ENCODE assay signal across 8 mouse cellular contexts in genomic region chr1:105993601-105994209, GRCm38 (mm10). TPM values are rescaled to one million over a fixed set of nuclear protein-coding genes. Genes with fewer than 3 reads are reported as not detected.
DNase-seq lines count a peak whose midpoint lies in the region; ATAC-seq and TF ChIP-seq lines count a peak whose summit lies in the region.

No protein-coding gene starts in this region.

- H3K36me3 ChIP-seq in CH12.LX (replicated peaks in 1 of 2; ENCODE audit: control insufficient read depth in 1 of 2, insufficient read depth in 1 of 2, low read length in 1 of 2): peaks cover 0 to 8% of the 10 kb centered on the region in 2 experiments
- no peaks in the 10 kb centered on the region for H3K36me3 ChIP-seq in forebrain, embryonic 12.5 days (replicated peaks)
- no peaks in the 10 kb centered on the region for H3K36me3 ChIP-seq in heart, postnatal 0 days (replicated peaks; ENCODE audit: control insufficient read depth, insufficient read depth, low read length)
- no peaks in the 10 kb centered on the region for H3K36me3 ChIP-seq in liver, embryonic 16.5 days (ENCODE audit: control insufficient read depth, insufficient read depth)
- H3K36me3 ChIP-seq in neural tube, embryonic 12.5 days: no peaks in the 10 kb centered on the region
- no peaks in the 10 kb centered on the region for H3K36me3 ChIP-seq in stomach, postnatal 0 days (ENCODE audit: control insufficient read depth, insufficient read depth, low read length)

- peak; percentile 74 for ATAC-seq in forebrain, embryonic 12.5 days (ENCODE audit: low FRiP score)
- peak; percentile 59 for ATAC-seq in heart, postnatal 0 days (ENCODE audit: insufficient read depth, low read depth)
- peak; percentile 58 for ATAC-seq in liver, embryonic 16.5 days (ENCODE audit: low read depth)
- ATAC-seq in neural tube, embryonic 12.5 days (ENCODE audit: low FRiP score, low read depth): peak; percentile 62
- ATAC-seq in stomach, postnatal 0 days (ENCODE audit: low FRiP score, low TSS enrichment): peak; percentile 72

- under 1% methylated on average over 37 of the region's 37 CpGs for WGBS in forebrain, embryonic 12.5 days
- WGBS in heart, postnatal 0 days: 1% methylated on average over 35 of the region's 37 CpGs
- under 1% methylated on average over 37 of the region's 37 CpGs for WGBS in liver, embryonic 16.5 days (ENCODE audit: insufficient replicate concordance)
- under 1% methylated on average over 37 of the region's 37 CpGs for WGBS in neural tube, embryonic 12.5 days
- WGBS in stomach, postnatal 0 days: under 1% methylated on average over 36 of the region's 37 CpGs

- no peak for TF ChIP-seq EP300 in CH12.LX (IDR thresholded peaks at IDR 0.05; ENCODE audit: low read length)
- TF ChIP-seq EP300 in heart, postnatal 0 days (IDR thresholded peaks at IDR 0.05; ENCODE audit: low read depth): no peak
- TF ChIP-seq EP300 in stomach, postnatal 0 days (optimal IDR thresholded peaks at IDR 0.05): no peak

- H3K27ac ChIP-seq in CH12.LX (ENCODE audit: insufficient read depth, low read depth): peak overlapping the region; percentile 4; the same call in 1 of the 2 replicates
- 0 out of 2 replicates have a peak overlapping the region, but pooled peaks have one; percentile 19 for H3K27ac ChIP-seq in forebrain, embryonic 12.5 days
- H3K27ac ChIP-seq in heart, postnatal 0 days (ENCODE audit: low read depth): peak overlapping the region; percentile 96
- H3K27ac ChIP-seq in liver, embryonic 16.5 days (ENCODE audit: low read length): peak overlapping the region; percentile 81
- no peak overlapping the region for H3K27ac ChIP-seq in neural tube, embryonic 12.5 days
- H3K27ac ChIP-seq in stomach, postnatal 0 days (replicated peaks): peak overlapping the region; percentile 79

- TF ChIP-seq POLR2A in CH12.LX (IDR thresholded peaks at IDR 0.05; ENCODE audit: low read depth, low read length): peak; percentile 83

- H3K9me3 ChIP-seq in CH12.LX (replicated peaks; ENCODE audit: low read length): no peaks in the 10 kb centered on the region
- H3K9me3 ChIP-seq in forebrain, embryonic 12.5 days: no peaks in the 10 kb centered on the region
- no peaks in the 10 kb centered on the region for H3K9me3 ChIP-seq in heart, postnatal 0 days (replicated peaks; ENCODE audit: control insufficient read depth, low read length)
- no peaks in the 10 kb centered on the region for H3K9me3 ChIP-seq in liver, embryonic 16.5 days (replicated peaks; ENCODE audit: control insufficient read depth, low read length)
- no peaks in the 10 kb centered on the region for H3K9me3 ChIP-seq in neural tube, embryonic 12.5 days
- no peaks in the 10 kb centered on the region for H3K9me3 ChIP-seq in stomach, postnatal 0 days (ENCODE audit: control insufficient read depth, low read length)

- peak; percentile 85 for DNase-seq in CH12.LX (ENCODE audit: extremely low read depth)
- peak; percentile 80 for DNase-seq in c-Kit-positive CD71-positive TER-119-negative erythroid progenitor cells, embryonic 14.5 days (ENCODE audit: low read depth)
- DNase-seq in heart, postnatal 0 days (ENCODE audit: low spot score): peak; percentile 85
- peak; percentile 89 to 94 for DNase-seq in kidney, postnatal 4 days
- DNase-seq in stomach, postnatal 0 days (ENCODE audit: low spot score): peak; percentile 93

- peaks cover 3 to 45% of the 10 kb centered on the region in 2 experiments; a peak in 3 of 4 replicates for H3K4me1 ChIP-seq in CH12.LX (ENCODE audit: control insufficient read depth in 1 of 2, insufficient read depth in 2 of 2)
- peaks cover 31% of the 10 kb centered on the region for H3K4me1 ChIP-seq in forebrain, embryonic 12.5 days
- H3K4me1 ChIP-seq in heart, postnatal 0 days (ENCODE audit: control insufficient read depth, insufficient read depth): peaks cover 50% of the 10 kb centered on the region
- H3K4me1 ChIP-seq in liver, embryonic 16.5 days (ENCODE audit: control insufficient read depth, low read depth, low read length): peaks cover 40% of the 10 kb centered on the region
- H3K4me1 ChIP-seq in neural tube, embryonic 12.5 days: peaks cover 23% of the 10 kb centered on the region
- 0 out of 2 replicates have a peak, but pooled peaks cover 4% of the 10 kb centered on the region for H3K4me1 ChIP-seq in stomach, postnatal 0 days (replicated peaks; ENCODE audit: control insufficient read depth, insufficient read depth)

- no peak for TF ChIP-seq CTCF in CH12.LX (conservative IDR thresholded peaks at IDR 0.05 in 1 of 2, IDR thresholded peaks at IDR 0.05 in 1 of 2; ENCODE audit: low read depth in 2 of 2, low read length in 2 of 2)
- TF ChIP-seq CTCF in heart, postnatal 0 days (IDR thresholded peaks at IDR 0.05; ENCODE audit: low read depth): no peak
- no peak for TF ChIP-seq CTCF in stomach, postnatal 0 days (IDR thresholded peaks at IDR 0.05; ENCODE audit: low read depth)

- H3K79me2 ChIP-seq in CH12.LX (replicated peaks; ENCODE audit: control insufficient read depth, extremely low read depth, insufficient read depth, poor library complexity, severe bottlenecking): peaks cover 39% of the 10 kb centered on the region

- no peak for TF ChIP-seq RAD21 in CH12.LX (IDR thresholded peaks at IDR 0.05; ENCODE audit: low read depth, low read length)

- no peaks in the 10 kb centered on the region for H3K27me3 ChIP-seq in CH12.LX (replicated peaks)
- no peaks in the 10 kb centered on the region for H3K27me3 ChIP-seq in forebrain, embryonic 12.5 days
- H3K27me3 ChIP-seq in heart, postnatal 0 days (ENCODE audit: control insufficient read depth, insufficient read depth, low read length): no peaks in the 10 kb centered on the region
- H3K27me3 ChIP-seq in liver, embryonic 16.5 days (ENCODE audit: control insufficient read depth, insufficient read depth, low read depth, low read length): no peaks in the 10 kb centered on the region
- no peaks in the 10 kb centered on the region for H3K27me3 ChIP-seq in neural tube, embryonic 12.5 days (replicated peaks)
- H3K27me3 ChIP-seq in stomach, postnatal 0 days (ENCODE audit: control insufficient read depth, insufficient read depth, low read length): no peaks in the 10 kb centered on the region

- in situ Hi-C loops in CH12.LX (cut with MboI; ENCODE audit: low pct_ligation_motif_present, low pct_unique_long_range_greater_than_20kb, low sequenced_read_pairs): no loop called here

- peak overlapping the region; percentile 66 to 87 (median 75) for H3K4me3 ChIP-seq in CH12.LX (replicated peaks in 1 of 3; ENCODE audit: low read depth in 2 of 3, low read length in 2 of 3, poor library complexity in 1 of 3)
- peak overlapping the region; percentile 71 for H3K4me3 ChIP-seq in forebrain, embryonic 12.5 days (replicated peaks)
- peak overlapping the region; percentile 97 for H3K4me3 ChIP-seq in heart, postnatal 0 days (ENCODE audit: low read depth, low read length)
- H3K4me3 ChIP-seq in liver, embryonic 16.5 days (ENCODE audit: low read depth, low read length): peak overlapping the region; percentile 88
- H3K4me3 ChIP-seq in neural tube, embryonic 12.5 days: peak overlapping the region; percentile 75
- H3K4me3 ChIP-seq in stomach, postnatal 0 days (ENCODE audit: low read depth, low read length): peak overlapping the region; percentile 86

- H3K9ac ChIP-seq in CH12.LX (ENCODE audit: insufficient read depth, low read depth): peak overlapping the region; percentile 47
- H3K9ac ChIP-seq in forebrain, embryonic 12.5 days: peak overlapping the region; percentile 68
- peak overlapping the region; percentile 93 for H3K9ac ChIP-seq in heart, postnatal 0 days (replicated peaks; ENCODE audit: low read depth, low read length)
- peak overlapping the region; percentile 86 for H3K9ac ChIP-seq in liver, embryonic 16.5 days (ENCODE audit: low read depth, low read length)
- H3K9ac ChIP-seq in neural tube, embryonic 12.5 days: peak overlapping the region; percentile 65
- peak overlapping the region; percentile 84 for H3K9ac ChIP-seq in stomach, postnatal 0 days (ENCODE audit: low read length)

- dilution Hi-C loops in CH12.LX (cut with MboI; ENCODE audit: extremely low pct_ligation_motif_present, extremely low pct_unique_long_range_greater_than_20kb, low sequenced_read_pairs): no loop called here

- H3K4me2 ChIP-seq in CH12.LX (ENCODE audit: insufficient read depth, low read depth, poor library complexity, severe bottlenecking): peak overlapping the region; percentile 98
- H3K4me2 ChIP-seq in forebrain, embryonic 12.5 days: peak overlapping the region; percentile 99
- peak overlapping the region; percentile 96 for H3K4me2 ChIP-seq in heart, postnatal 0 days (ENCODE audit: low read depth, low read length)
- peak overlapping the region; percentile 95 for H3K4me2 ChIP-seq in liver, embryonic 16.5 days (ENCODE audit: low read depth, low read length)
- peak overlapping the region; percentile 98 for H3K4me2 ChIP-seq in neural tube, embryonic 12.5 days (replicated peaks)
- H3K4me2 ChIP-seq in stomach, postnatal 0 days (replicated peaks; ENCODE audit: low read depth): peak overlapping the region; percentile 94

TF ChIP-seq in CH12.LX, 34 proteins besides CTCF, POLR2A, EP300 and RAD21 (continues in another document):
- TF ChIP-seq MEF2A (IDR thresholded peaks at IDR 0.05; ENCODE audit: borderline replicate concordance, low read depth, low read length) (no peak), ZMIZ1 (IDR thresholded peaks at IDR 0.05; ENCODE audit: low read depth, low read length) (peak; percentile 75; the same call in 1 of the 2 replicates), UBTF (IDR thresholded peaks at IDR 0.05; ENCODE audit: low read depth, low read length) (no peak), BHLHE40 (IDR thresholded peaks at IDR 0.05; ENCODE audit: low read depth, low read length) (peak; percentile 76), ZKSCAN1 (IDR thresholded peaks at IDR 0.05; ENCODE audit: borderline replicate concordance, low read depth, low read length) (no peak), POLR2AphosphoS2 (IDR thresholded peaks at IDR 0.05; ENCODE audit: low read depth, low read length) (0 out of 2 replicates have a peak, but pooled peaks have one; percentile 45), USF2 (conservative IDR thresholded peaks at IDR 0.05; ENCODE audit: low read depth, low read length) (peak; percentile 94), JUND (conservative IDR thresholded peaks at IDR 0.05; ENCODE audit: low read depth, low read length) (no peak), HCFC1 (IDR thresholded peaks at IDR 0.05; ENCODE audit: low read depth, low read length) (peak; percentile 63)

RNA-seq across cellular contexts. Expression of gene Zcchc2, which starts 3.5 kb away (rescaled TPM):
- total RNA-seq in CH12.LX (2012; rRNA removed) (7.8 TPM in 2 replicates), CH12.LX (2014; rRNA removed) (6.7 and 6.8 TPM in 2 replicates)
- 10.5 and 12.6 TPM in 2 replicates for polyA plus RNA-seq in CH12.LX (2012; ENCODE audit: insufficient read length, low read depth)
- polyA plus RNA-seq in forebrain, embryonic 12.5 days (2016; fragmentation: Nextera tagmentation; extraction: Ambion mirVana): 2.2 TPM in 2 replicates
- 6.6 and 9.5 TPM in 2 replicates for total RNA-seq in heart, postnatal 0 days (2014; rRNA removed; ENCODE audit: low replicate concordance)
- 1.1 TPM in 2 replicates for polyA plus RNA-seq in heart, postnatal 0 days (2015; fragmentation: Nextera tagmentation; extraction: Ambion mirVana)
- 1.3 TPM in 2 replicates for polyA plus RNA-seq in liver, embryonic 16.5 days (2015; fragmentation: Nextera tagmentation; extraction: Ambion mirVana)
- polyA plus RNA-seq in neural tube, embryonic 12.5 days (2016; fragmentation: Nextera tagmentation; extraction: Ambion mirVana): 1.7 and 1.9 TPM in 2 replicates
- 1.2 and 1.5 TPM in 2 replicates for polyA plus RNA-seq in stomach, postnatal 0 days (2015; fragmentation: Nextera tagmentation; extraction: Ambion mirVana)
